Mouse (Mus musculus) limb, embryonic 11.5 days (tissue): ENCODE data around the gene Lst1. TPM values are rescaled to one million over a fixed set of nuclear protein-coding genes. Genes with fewer than 3 reads are reported as not detected.

Experiments used
- ATAC-seq: fragments of 200-750 bp; cut with Nextera tagmentation; 2 replicates; pipeline ENCODE4 v1.8.0; 2017; ENCODE audit warnings: low read depth; ENCODE audit not compliant: insufficient number of reproducible peaks, low FRiP score, low TSS enrichment
- DNase-seq: peaks from one replicate; pipeline ENCODE4 v3.0.0-alpha.2; 2015; ENCODE audit warnings: low spot score
- H3K27ac ChIP-seq: fragments of 300-500 bp; sonication (generic); replicated peaks from 2 replicates; pipeline ENCODE4 v1.5.1; 2014; ENCODE audit warnings: low read depth, mild to moderate bottlenecking, low read length
- H3K27me3 ChIP-seq: fragments of 300-500 bp; sonication (generic); 2 replicates; pipeline ENCODE4 v1.6.1; 2014; ENCODE audit warnings: mild to moderate bottlenecking, low read length, mixed read lengths; ENCODE audit not compliant: control insufficient read depth, insufficient read depth
- H3K36me3 ChIP-seq: fragments of 300-500 bp; sonication (generic); 2 replicates; pipeline ENCODE4 v1.6.1; 2014; ENCODE audit warnings: mild to moderate bottlenecking, low read length, moderate library complexity, mixed read lengths; ENCODE audit not compliant: control insufficient read depth, insufficient read depth
- H3K4me1 ChIP-seq: fragments of 300-500 bp; sonication (generic); 2 replicates; pipeline ENCODE4 v1.6.1; 2014; ENCODE audit warnings: low read length, mixed read lengths; ENCODE audit not compliant: control insufficient read depth, insufficient read depth
- H3K4me2 ChIP-seq: fragments of 300-500 bp; sonication (generic); 2 replicates; pipeline ENCODE4 v1.6.1; 2014; ENCODE audit warnings: low read depth, mild to moderate bottlenecking, moderate library complexity; ENCODE audit not compliant: severe bottlenecking
- H3K4me3 ChIP-seq: fragments of 300-500 bp; sonication (generic); 2 replicates; pipeline ENCODE4 v1.5.1; 2014; ENCODE audit warnings: low read depth, low read length
- H3K9ac ChIP-seq: fragments of 300-500 bp; sonication (generic); 2 replicates; pipeline ENCODE4 v1.6.1; 2014; ENCODE audit warnings: mild to moderate bottlenecking, low read length
- H3K9me3 ChIP-seq: fragments of 300-500 bp; sonication (generic); 2 replicates; pipeline ENCODE4 v1.6.1; 2016; ENCODE audit warnings: low read length; ENCODE audit not compliant: control insufficient read depth
- WGBS: fragments of 180-500 bp; shearing (Covaris S2); extraction: QIAGEN DNeasy Blood & Tissue Kit; methylation state at CpG from one replicate; pipeline ENCODE4 v1.1.7; 2014; 5-methylcytosine and 5-hydroxymethylcytosine counted together
- polyA plus RNA-seq: library from polyadenylated mRNA; unstranded; fragments of >200 nt; fragmentation: Nextera tagmentation; extraction: Ambion mirVana; gene quantifications from 2 replicates; pipeline ENCODE4 v1.2.1, GENCODE M21; 2014

Lst1 gene
- polyA plus RNA-seq, 1 experiment from 2014 or later: 4.7 TPM

DNA sequence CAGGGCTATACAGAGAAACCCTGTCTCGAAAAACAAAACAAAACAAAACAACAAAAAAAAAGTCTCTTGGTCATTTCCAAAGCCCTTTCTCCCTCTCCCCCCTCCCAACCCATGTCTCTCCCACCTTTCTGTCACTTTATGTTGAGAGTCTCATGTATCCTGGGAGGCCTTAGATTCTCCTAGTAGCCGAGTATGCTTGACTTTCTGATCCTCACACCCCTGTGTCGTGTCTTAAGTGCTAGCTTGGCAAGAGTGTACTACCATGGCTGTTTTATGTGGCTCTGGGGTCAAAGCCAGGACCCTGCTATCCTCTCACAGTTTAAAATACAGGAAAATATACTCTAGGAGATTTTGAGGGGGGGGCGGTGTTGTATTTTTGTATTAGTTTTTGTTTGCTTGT is 894 bp downstream of the Lst1 start:
- 71% methylated on average over 4 of the region's 4 CpGs for WGBS
- H3K27ac ChIP-seq: no peak overlapping the region

DNA sequence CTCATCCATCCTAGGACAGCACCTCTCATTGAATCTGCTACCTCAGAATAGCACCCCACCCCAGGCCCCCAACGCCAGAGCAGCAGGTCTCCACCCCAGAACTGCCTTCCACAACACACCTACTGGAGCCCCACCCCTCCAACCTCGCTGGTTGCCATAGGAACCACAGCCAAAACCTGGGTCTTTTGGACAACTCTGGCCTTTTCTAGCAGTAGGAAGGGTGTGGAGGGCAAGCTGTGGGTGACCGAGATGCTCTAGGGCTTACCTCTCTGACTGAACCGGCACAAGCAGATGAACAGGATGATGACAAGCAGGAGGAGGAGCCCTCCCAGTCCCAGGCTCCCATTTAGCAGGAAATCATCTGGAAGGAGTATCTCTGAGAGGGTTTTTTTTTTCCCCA is 1.6 kb downstream of the Lst1 start:
- peak overlapping the region; percentile 65; the same call in 1 of the 2 replicates for H3K27ac ChIP-seq
- no peaks in the 10 kb centered on the region for H3K9me3 ChIP-seq
- WGBS: 1% methylated on average over 4 of the region's 4 CpGs
- no peaks in the 10 kb centered on the region for H3K36me3 ChIP-seq
- peaks cover 2% of the 10 kb centered on the region for H3K4me1 ChIP-seq
- ATAC-seq (peak; percentile 54; the same call in 1 of the 2 replicates), DNase-seq (peak; percentile 74)
- H3K4me3 ChIP-seq: peak overlapping the region; percentile 33
- peak overlapping the region; percentile 48 for H3K4me2 ChIP-seq
- H3K9ac ChIP-seq: no peak overlapping the region
- H3K27me3 ChIP-seq: no peaks in the 10 kb centered on the region

More for the DNA sequence above, 894 bp downstream of the Lst1 start:
- H3K4me2 ChIP-seq: no peak overlapping the region
- H3K36me3 ChIP-seq: no peaks in the 10 kb centered on the region
- H3K4me1 ChIP-seq: peaks cover 2% of the 10 kb centered on the region
- H3K4me3 ChIP-seq: no peak overlapping the region
- H3K9ac ChIP-seq: no peak overlapping the region
- no peak for DNase-seq
- no peaks in the 10 kb centered on the region for H3K27me3 ChIP-seq
- no peak for ATAC-seq
- H3K9me3 ChIP-seq: no peaks in the 10 kb centered on the region

DNA sequence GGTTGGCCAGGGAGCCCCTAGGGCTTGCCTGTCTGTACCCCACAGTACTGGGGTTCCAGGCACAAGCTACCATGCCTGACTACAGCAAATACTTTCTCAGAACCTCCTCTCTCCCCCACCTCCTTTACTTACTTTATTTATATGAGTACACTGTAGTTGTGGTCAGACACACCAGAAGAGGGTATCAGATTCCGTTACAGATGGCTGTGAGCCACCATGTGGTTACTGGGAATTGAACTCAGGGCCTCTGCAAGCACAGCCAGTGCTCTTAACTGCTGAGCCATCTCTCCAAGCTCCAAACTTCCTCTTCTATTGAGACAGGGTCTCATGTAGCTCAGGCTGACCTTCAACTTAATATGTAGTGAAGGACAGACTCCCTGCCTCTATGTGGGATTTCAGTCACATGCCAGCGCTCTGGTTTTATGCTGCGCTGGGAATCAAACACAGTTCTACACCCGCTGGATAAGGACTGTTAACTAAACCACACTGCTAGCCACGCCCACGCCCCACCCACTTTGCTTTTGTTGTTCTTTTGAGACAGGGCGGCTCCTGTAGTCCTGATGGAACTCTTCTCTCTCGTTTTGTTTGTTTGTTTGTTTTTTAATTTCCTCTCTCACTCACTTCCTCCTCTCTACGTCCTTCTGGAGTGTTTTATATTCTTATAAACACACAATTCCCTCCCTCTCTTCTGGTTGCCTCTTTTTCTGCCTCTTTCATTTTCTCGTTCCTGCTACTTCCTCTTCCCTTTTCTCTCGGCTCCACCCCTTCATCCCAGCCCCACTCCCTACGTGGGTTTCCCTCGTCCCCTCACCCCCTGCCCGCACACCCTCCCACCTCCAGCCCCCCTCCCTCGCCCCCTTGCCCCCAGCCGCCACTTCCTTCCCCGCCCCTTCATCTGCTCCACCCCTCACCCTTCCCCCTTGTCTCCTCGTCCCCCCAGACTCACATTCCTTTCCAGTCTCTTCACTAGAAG is 2.3 kb downstream of the Lst1 start:
- WGBS: 2% methylated on average over 18 of the region's 18 CpGs
- Histone ChIP-seq H3K27ac (peak overlapping the region; percentile 65; the same call in 1 of the 2 replicates), H3K9me3 (no peaks in the 10 kb centered on the region), H3K36me3 (no peaks in the 10 kb centered on the region), H3K4me1 (peaks cover 2% of the 10 kb centered on the region), H3K4me3 (peak overlapping the region; percentile 33), H3K27me3 (no peaks in the 10 kb centered on the region), H3K9ac (peak overlapping the region; percentile 22), H3K4me2 (peak overlapping the region; percentile 48)
- ATAC-seq: peak; percentile 71; the same call in 1 of the 2 replicates
- DNase-seq: peak; percentile 78

DNA sequence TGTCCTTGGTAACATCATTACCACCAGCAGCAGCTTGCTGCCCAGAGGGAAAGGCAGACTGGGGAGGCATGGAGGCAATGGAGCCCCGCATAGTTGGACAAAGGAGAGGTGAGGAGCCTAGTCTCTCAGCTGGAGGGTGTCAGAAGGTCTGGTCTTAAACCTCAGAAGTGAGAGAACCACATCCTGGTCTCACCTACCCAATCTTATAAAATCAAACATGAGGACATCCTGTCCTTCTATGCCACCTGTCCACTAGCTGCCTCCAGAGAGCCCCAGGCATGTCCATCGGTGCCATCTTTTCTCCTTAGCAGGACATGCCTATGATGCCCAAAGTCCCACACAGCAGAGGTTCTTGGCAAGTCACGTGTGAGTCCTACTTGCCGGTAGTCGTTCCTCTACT is 8.1 kb downstream of the Lst1 start:
- WGBS: 89% methylated on average over 5 of the region's 5 CpGs
- Histone ChIP-seq H3K27ac (no peak overlapping the region), H3K4me1 (no peaks in the 10 kb centered on the region), H3K36me3 (no peaks in the 10 kb centered on the region), H3K9ac (no peak overlapping the region), H3K4me2 (no peak overlapping the region), H3K27me3 (no peaks in the 10 kb centered on the region), H3K4me3 (no peak overlapping the region), H3K9me3 (no peaks in the 10 kb centered on the region)
- no peak for ATAC-seq
- DNase-seq: no peak

DNA sequence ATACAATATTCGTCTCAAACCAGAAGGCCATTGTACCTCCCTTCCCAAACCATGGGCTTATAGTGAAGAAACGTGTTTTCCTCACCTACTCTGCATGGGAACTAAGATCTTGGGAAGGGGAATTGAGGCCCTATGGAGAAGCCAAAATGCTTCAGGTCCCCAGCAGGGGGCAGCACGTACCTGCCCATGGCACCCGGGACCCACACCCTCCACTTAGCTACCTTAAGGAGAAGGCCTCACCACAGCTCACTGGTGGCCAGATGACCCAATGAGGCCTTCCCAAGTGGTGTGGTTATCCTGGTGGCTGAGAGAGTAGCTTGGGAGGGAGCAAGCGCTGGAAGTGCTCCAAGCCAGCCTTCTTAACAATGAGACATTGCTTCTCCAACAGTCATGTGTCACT is 9.7 kb downstream of the Lst1 start:
- H3K27ac ChIP-seq: no peak overlapping the region
- no peak overlapping the region for H3K9ac ChIP-seq
- no peak overlapping the region for H3K4me2 ChIP-seq
- no peaks in the 10 kb centered on the region for H3K27me3 ChIP-seq
- no peaks in the 10 kb centered on the region for H3K36me3 ChIP-seq
- no peaks in the 10 kb centered on the region for H3K4me1 ChIP-seq
- DNase-seq (peak; percentile 81), ATAC-seq (peak; percentile 67; the same call in 1 of the 2 replicates)
- 17% methylated on average over 5 of the region's 5 CpGs for WGBS
- no peak overlapping the region for H3K4me3 ChIP-seq
- no peaks in the 10 kb centered on the region for H3K9me3 ChIP-seq

DNA sequence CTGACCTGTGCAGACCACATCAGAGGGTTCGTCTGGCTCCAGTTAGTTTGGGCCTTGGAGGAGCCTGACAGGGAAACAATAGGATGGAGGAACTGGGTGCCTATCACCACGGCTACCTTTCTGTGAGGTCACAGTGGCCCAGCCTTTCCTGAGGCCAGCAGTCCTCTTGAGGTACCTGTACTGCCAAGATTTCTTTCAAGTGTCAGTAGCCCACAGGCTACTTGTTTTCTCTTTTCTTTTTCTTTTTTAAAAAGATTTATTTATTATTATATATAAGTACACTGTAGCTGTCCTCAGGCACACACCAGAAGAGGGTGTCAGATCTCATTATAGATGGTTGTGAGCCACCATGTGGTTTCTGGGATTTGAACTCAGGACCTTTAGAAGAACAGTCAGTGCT is 12.3 kb downstream of the Lst1 start, which contains the start of gene Aif1:
Gene Aif1 (minus strand): TSS at position 101 of the 400 bp plus-strand sequence.
- Histone ChIP-seq H3K27ac (no peak within 1 kb of the TSS), H3K9ac (no peak within 1 kb of the TSS), H3K4me2 (no peak within 1 kb of the TSS), H3K9me3 (no peaks in the 10 kb centered on the region), H3K4me1 (no peaks in the 10 kb centered on the region), H3K4me3 (no peak within 1 kb of the TSS), H3K27me3 (no peaks in the 10 kb centered on the region), H3K36me3 (no peaks in the 10 kb centered on the region)
- 63% methylated on average over 2 of the region's 2 CpGs for WGBS
- no peak for ATAC-seq
- DNase-seq: no peak

DNA sequence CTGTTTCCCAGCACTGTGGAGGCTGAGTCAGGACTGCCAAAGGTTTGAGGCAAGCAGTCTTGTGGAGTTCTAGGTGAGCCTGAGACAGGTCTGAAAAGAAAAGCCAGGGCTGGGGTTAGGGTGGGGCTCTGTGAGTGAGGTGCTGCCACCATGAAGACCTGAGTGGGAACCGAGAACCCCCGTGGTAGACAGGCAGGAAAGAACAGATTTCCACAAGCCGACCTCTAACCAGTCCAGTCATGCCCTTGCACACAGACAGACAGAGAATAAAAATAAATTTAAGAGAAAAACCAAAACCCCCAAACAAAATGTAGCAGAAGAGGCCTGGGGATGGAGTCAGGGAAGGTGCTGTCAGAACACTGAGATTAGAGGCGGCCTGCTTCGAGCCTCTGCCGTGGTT is 12.9 kb downstream of the Lst1 start:
- Histone ChIP-seq H3K36me3 (no peaks in the 10 kb centered on the region), H3K27ac (no peak overlapping the region), H3K4me1 (no peaks in the 10 kb centered on the region), H3K9ac (no peak overlapping the region), H3K9me3 (no peaks in the 10 kb centered on the region), H3K27me3 (no peaks in the 10 kb centered on the region), H3K4me3 (no peak overlapping the region), H3K4me2 (no peak overlapping the region)
- DNase-seq (no peak), ATAC-seq (no peak)
- WGBS: 82% methylated on average over 6 of the region's 6 CpGs

DNA sequence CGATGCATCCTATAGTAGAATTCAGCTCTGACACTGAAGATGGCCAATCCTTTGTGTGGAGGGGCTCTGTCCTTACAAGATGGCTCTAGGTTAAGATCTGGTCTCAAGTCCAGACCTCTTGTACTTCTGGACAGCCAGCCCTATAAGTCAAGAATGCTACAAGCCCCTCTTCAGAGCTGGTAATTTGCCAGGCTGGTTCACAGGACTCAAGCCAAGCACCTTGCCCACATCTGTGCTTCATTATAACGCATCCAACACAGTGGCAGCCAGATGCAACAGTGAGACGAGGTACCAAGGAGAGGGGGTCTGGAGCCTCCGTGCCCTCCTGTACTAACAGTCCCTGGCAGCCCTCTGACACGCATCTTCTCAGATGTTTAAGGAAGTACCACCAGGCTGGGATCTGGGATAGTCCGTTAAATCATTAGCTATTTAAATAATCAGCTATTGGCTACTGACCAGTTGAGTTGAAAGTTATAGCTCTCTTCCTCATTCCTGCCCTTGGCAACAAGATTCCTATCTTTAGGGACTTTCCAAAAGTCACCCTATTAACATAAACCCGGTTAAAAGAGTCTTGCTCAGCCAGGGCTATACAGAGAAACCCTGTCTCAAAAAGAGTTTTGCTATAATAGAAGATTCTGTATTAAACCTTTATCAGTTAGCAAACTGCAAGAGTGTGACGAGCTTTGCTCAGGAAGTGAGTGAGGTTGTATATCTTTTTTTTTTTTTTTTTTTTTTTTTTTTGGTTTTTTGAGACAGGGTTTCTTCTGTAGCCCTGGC is 13.8 kb downstream of the Lst1 start:
- ATAC-seq: no peak
- H3K9ac ChIP-seq: peak overlapping the region; percentile 27; the same call in 1 of the 2 replicates
- no peak overlapping the region for H3K27ac ChIP-seq
- H3K27me3 ChIP-seq: no peaks in the 10 kb centered on the region
- H3K4me3 ChIP-seq: no peak overlapping the region
- no peaks in the 10 kb centered on the region for H3K4me1 ChIP-seq
- WGBS: 52% methylated on average over 8 of the region's 8 CpGs
- no peaks in the 10 kb centered on the region for H3K9me3 ChIP-seq
- DNase-seq: no peak
- H3K36me3 ChIP-seq: no peaks in the 10 kb centered on the region
- no peak overlapping the region for H3K4me2 ChIP-seq
